Mouse (Mus musculus) kidney, embryonic 16.5 days (tissue): ENCODE data around the gene Frmd5. TPM values are rescaled to one million over a fixed set of nuclear protein-coding genes. Genes with fewer than 3 reads are reported as not detected.

Source experiments
- ATAC-seq: fragments of 200-750 bp; cut with Nextera tagmentation; 2 replicates; pipeline ENCODE4 v1.8.0; 2017; ENCODE audit warnings: moderate TSS enrichment; ENCODE audit not compliant: low FRiP score, low TSS enrichment
- H3K27ac ChIP-seq: fragments of 300-500 bp; sonication (generic); 2 replicates; pipeline ENCODE4 v1.5.1; 2014; ENCODE audit warnings: low read length
- H3K27me3 ChIP-seq: fragments of 300-500 bp; sonication (generic); 2 replicates; pipeline ENCODE4 v1.6.1; 2014; ENCODE audit warnings: low read length, control low read depth, mixed read lengths; ENCODE audit not compliant: insufficient read depth
- H3K36me3 ChIP-seq: fragments of 300-500 bp; sonication (generic); 2 replicates; pipeline ENCODE4 v1.6.1; 2014; ENCODE audit warnings: low read length, control low read depth, mixed read lengths; ENCODE audit not compliant: insufficient read depth
- H3K4me1 ChIP-seq: fragments of 300-500 bp; sonication (generic); 2 replicates; pipeline ENCODE4 v1.6.1; 2014; ENCODE audit warnings: low read length, control low read depth, mixed read lengths; ENCODE audit not compliant: insufficient read depth
- H3K4me2 ChIP-seq: fragments of 300-500 bp; sonication (generic); replicated peaks from 2 replicates; pipeline ENCODE4 v1.6.1; 2014; ENCODE audit warnings: low read depth, low read length
- H3K4me3 ChIP-seq: fragments of 300-500 bp; sonication (generic); 2 replicates; pipeline ENCODE4 v1.5.1; 2014; ENCODE audit warnings: mild to moderate bottlenecking, low read length
- H3K9ac ChIP-seq: fragments of 300-500 bp; sonication (generic); replicated peaks from 2 replicates; pipeline ENCODE4 v1.6.1; 2014; ENCODE audit warnings: low read length
- H3K9me3 ChIP-seq: fragments of 300-500 bp; sonication (generic); 2 replicates; pipeline ENCODE4 v1.6.1; 2016; ENCODE audit warnings: low read length, control low read depth
- WGBS: fragments of 180-500 bp; shearing (Covaris S2); extraction: QIAGEN DNeasy Blood & Tissue Kit; methylation state at CpG from one replicate; pipeline ENCODE4 v1.1.7; 2014; 5-methylcytosine and 5-hydroxymethylcytosine counted together
- polyA plus RNA-seq: library from polyadenylated mRNA; unstranded; fragments of >200 nt; fragmentation: Nextera tagmentation; extraction: Ambion mirVana; gene quantifications from 2 replicates; pipeline ENCODE4 v1.2.1, GENCODE M21; 2015

The Frmd5 gene
- polyA plus RNA-seq, 1 experiment from 2014 or later: 1.8 TPM

GRCm38 (mm10) chr2:121711748-121712384 lies 95.0 kb downstream of the Frmd5 start:
- H3K4me1 ChIP-seq: no peaks in the 10 kb centered on the region
- no peak for ATAC-seq
- H3K36me3 ChIP-seq: no peaks in the 10 kb centered on the region
- H3K4me3 ChIP-seq: no peak overlapping the region
- H3K4me2 ChIP-seq: no peak overlapping the region
- no peak overlapping the region for H3K27ac ChIP-seq
- WGBS: 32% methylated on average over 9 of the region's 9 CpGs
- no peaks in the 10 kb centered on the region for H3K9me3 ChIP-seq
- no peaks in the 10 kb centered on the region for H3K27me3 ChIP-seq
- no peak overlapping the region for H3K9ac ChIP-seq

GRCm38 (mm10) chr2:121709096-121709495 lies 97.8 kb downstream of the Frmd5 start:
- Histone ChIP-seq H3K27me3 (no peaks in the 10 kb centered on the region), H3K9me3 (no peaks in the 10 kb centered on the region), H3K9ac (no peak overlapping the region), H3K4me1 (no peaks in the 10 kb centered on the region), H3K36me3 (no peaks in the 10 kb centered on the region), H3K4me2 (no peak overlapping the region), H3K4me3 (no peak overlapping the region), H3K27ac (no peak overlapping the region)
- 81% methylated on average over 4 of the region's 4 CpGs for WGBS
- ATAC-seq: no peak

- ATAC-seq: no peak
Measured at GRCm38 (mm10) chr2:121707461-121707860, 99.4 kb downstream of the Frmd5 start.

GRCm38 (mm10) chr2:121705756-121706155 lies 101.1 kb downstream of the Frmd5 start:
- Histone ChIP-seq H3K9ac (no peak overlapping the region), H3K36me3 (no peaks in the 10 kb centered on the region), H3K27me3 (no peaks in the 10 kb centered on the region), H3K9me3 (no peaks in the 10 kb centered on the region), H3K27ac (no peak overlapping the region), H3K4me3 (no peak overlapping the region), H3K4me1 (no peaks in the 10 kb centered on the region), H3K4me2 (no peak overlapping the region)
- 74% methylated on average over 2 of the region's 2 CpGs for WGBS
- no peak for ATAC-seq

More at GRCm38 (mm10) chr2:121707461-121707860, 99.4 kb downstream of the Frmd5 start:
- Histone ChIP-seq H3K4me1 (no peaks in the 10 kb centered on the region), H3K4me3 (no peak overlapping the region), H3K4me2 (no peak overlapping the region), H3K9me3 (no peaks in the 10 kb centered on the region), H3K27me3 (no peaks in the 10 kb centered on the region), H3K36me3 (no peaks in the 10 kb centered on the region), H3K9ac (no peak overlapping the region), H3K27ac (no peak overlapping the region)
- WGBS: 80% methylated on average over 5 of the region's 5 CpGs

- no peaks in the 10 kb centered on the region for H3K4me1 ChIP-seq
- H3K36me3 ChIP-seq: no peaks in the 10 kb centered on the region
- H3K4me3 ChIP-seq: no peak overlapping the region
- no peaks in the 10 kb centered on the region for H3K27me3 ChIP-seq
- WGBS: 61% methylated on average over 6 of the region's 6 CpGs
- no peak overlapping the region for H3K9ac ChIP-seq
- ATAC-seq: no peak
- H3K4me2 ChIP-seq: no peak overlapping the region
- H3K27ac ChIP-seq: no peak overlapping the region
- no peaks in the 10 kb centered on the region for H3K9me3 ChIP-seq
Measured at GRCm38 (mm10) chr2:121699331-121699730, 107.6 kb downstream of the Frmd5 start.

- H3K27ac ChIP-seq: no peak overlapping the region
- no peaks in the 10 kb centered on the region for H3K27me3 ChIP-seq
- H3K9me3 ChIP-seq: no peaks in the 10 kb centered on the region
- ATAC-seq: no peak
- H3K36me3 ChIP-seq: no peaks in the 10 kb centered on the region
- H3K4me3 ChIP-seq: no peak overlapping the region
- H3K4me2 ChIP-seq: no peak overlapping the region
- no peaks in the 10 kb centered on the region for H3K4me1 ChIP-seq
- WGBS: 72% methylated on average over 9 of the region's 10 CpGs
- no peak overlapping the region for H3K9ac ChIP-seq
Measured at GRCm38 (mm10) chr2:121695436-121695835, 111.5 kb downstream of the Frmd5 start.

GRCm38 (mm10) chr2:121688107-121688506 lies 118.8 kb downstream of the Frmd5 start:
- no peak overlapping the region for H3K4me2 ChIP-seq
- no peaks in the 10 kb centered on the region for H3K9me3 ChIP-seq
- H3K27ac ChIP-seq: no peak overlapping the region
- H3K36me3 ChIP-seq: no peaks in the 10 kb centered on the region
- WGBS: 66% methylated on average over 2 of the region's 2 CpGs
- no peaks in the 10 kb centered on the region for H3K4me1 ChIP-seq
- H3K4me3 ChIP-seq: no peak overlapping the region
- ATAC-seq: no peak
- H3K9ac ChIP-seq: no peak overlapping the region
- no peaks in the 10 kb centered on the region for H3K27me3 ChIP-seq

- 88% methylated on average over 8 of the region's 8 CpGs for WGBS
- H3K9me3 ChIP-seq: no peaks in the 10 kb centered on the region
- no peak overlapping the region for H3K9ac ChIP-seq
- no peaks in the 10 kb centered on the region for H3K36me3 ChIP-seq
- no peak overlapping the region for H3K27ac ChIP-seq
- no peaks in the 10 kb centered on the region for H3K27me3 ChIP-seq
- ATAC-seq: no peak
- H3K4me2 ChIP-seq: no peak overlapping the region
- no peaks in the 10 kb centered on the region for H3K4me1 ChIP-seq
- H3K4me3 ChIP-seq: no peak overlapping the region
Measured at GRCm38 (mm10) chr2:121683606-121684005, 123.3 kb downstream of the Frmd5 start.

GRCm38 (mm10) chr2:121682361-121682760 lies 124.5 kb downstream of the Frmd5 start:
- 91% methylated on average over 3 of the region's 3 CpGs for WGBS
- Histone ChIP-seq H3K36me3 (no peaks in the 10 kb centered on the region), H3K4me2 (no peak overlapping the region), H3K9me3 (no peaks in the 10 kb centered on the region), H3K9ac (no peak overlapping the region), H3K4me3 (no peak overlapping the region), H3K4me1 (no peaks in the 10 kb centered on the region), H3K27ac (no peak overlapping the region), H3K27me3 (no peaks in the 10 kb centered on the region)
- ATAC-seq: no peak

GRCm38 (mm10) chr2:121679711-121680110 lies 127.2 kb downstream of the Frmd5 start:
- H3K36me3 ChIP-seq: no peaks in the 10 kb centered on the region
- whole genome bisulfite sequencing: 74% methylated on average over 7 of the region's 7 CpGs

More at GRCm38 (mm10) chr2:121679711-121680110, 127.2 kb downstream of the Frmd5 start:
- H3K9me3 ChIP-seq: no peaks in the 10 kb centered on the region
- H3K27ac ChIP-seq: no peak overlapping the region
- no peaks in the 10 kb centered on the region for H3K27me3 ChIP-seq
- ATAC-seq: no peak
- no peak overlapping the region for H3K4me2 ChIP-seq
- H3K9ac ChIP-seq: no peak overlapping the region
- H3K4me3 ChIP-seq: no peak overlapping the region
- H3K4me1 ChIP-seq: no peaks in the 10 kb centered on the region
